Mouse (Mus musculus): ENCODE measurements at regions not wholly inside any gene's neighbourhood (a gene's known extent, or its start where the extent isn't known, plus 50 kb on each side); places are given as distances from the start of the nearest gene placed in this dataset.

- Histone ChIP-seq H3K36me3 (ENCODE audit: control insufficient read depth, insufficient read depth, low read length) (no peaks in the 10 kb centered on the region), H3K9ac (ENCODE audit: low read depth, low read length) (no peak overlapping the region), H3K27ac (no peak overlapping the region), H3K4me3 (no peak overlapping the region), H3K27me3 (ENCODE audit: control insufficient read depth, insufficient read depth, low read length) (no peaks in the 10 kb centered on the region), H3K79me2 (replicated peaks; ENCODE audit: control insufficient read depth, insufficient read depth, low read length) (no peaks in the 10 kb centered on the region), H3K4me1 (ENCODE audit: control insufficient read depth, insufficient read depth, low read length) (no peaks in the 10 kb centered on the region)
- no peak for DNase-seq
- intact Hi-C loops (cut with DNase I) = loop anchor here (5.0 kb wide), 1 partner anchor 37 kb away; no protein-coding TSS in a partner anchor
- TF ChIP-seq EP300 (IDR thresholded peaks at IDR 0.05; ENCODE audit: insufficient read depth, low read depth, low read length) = no peak
- TF ChIP-seq POLR2A (IDR thresholded peaks at IDR 0.05; ENCODE audit: insufficient read depth, low read depth, low read length) = no peak
- TF ChIP-seq CTCF (IDR thresholded peaks at IDR 0.05) = no peak
- WGBS = 44% methylated on average over 1 of the region's 1 CpGs
These were observed 83.4 kb upstream of the Tas2r134 start for GRCm38 (mm10) chr2:51543949-51544348.

- no peak for DNase-seq
- no peaks in the 10 kb centered on the region for H3K4me1 ChIP-seq (ENCODE audit: control insufficient read depth, insufficient read depth, low read length)
- intact Hi-C loops (cut with DNase I) = loop anchor here (5.0 kb wide), 1 partner anchor 35 kb away; no protein-coding TSS in a partner anchor
- 85% methylated on average over 4 of the region's 4 CpGs for WGBS
- H3K27me3 ChIP-seq (ENCODE audit: control insufficient read depth, insufficient read depth, low read length) = no peaks in the 10 kb centered on the region
- H3K9ac ChIP-seq (ENCODE audit: low read depth, low read length) = no peak overlapping the region
- no peaks in the 10 kb centered on the region for H3K79me2 ChIP-seq (replicated peaks; ENCODE audit: control insufficient read depth, insufficient read depth, low read length)
- no peaks in the 10 kb centered on the region for H3K36me3 ChIP-seq (ENCODE audit: control insufficient read depth, insufficient read depth, low read length)
- no peak overlapping the region for H3K4me3 ChIP-seq
- H3K27ac ChIP-seq = no peak overlapping the region
- TF ChIP-seq EP300 (IDR thresholded peaks at IDR 0.05; ENCODE audit: insufficient read depth, low read depth, low read length) (no peak), POLR2A (IDR thresholded peaks at IDR 0.05; ENCODE audit: insufficient read depth, low read depth, low read length) (no peak), CTCF (IDR thresholded peaks at IDR 0.05) (peak; percentile 39)
These were observed 85.0 kb upstream of the Tas2r134 start for GRCm38 (mm10) chr2:51542272-51542671.

GRCm38 (mm10) chr2:51532709-51533414, 94.4 kb upstream of the Tas2r134 start:
- no peaks in the 10 kb centered on the region for H3K27me3 ChIP-seq (ENCODE audit: control insufficient read depth, insufficient read depth, low read length)
- DNase-seq = no peak
- WGBS = 42% methylated on average over 11 of the region's 11 CpGs
- H3K4me1 ChIP-seq (ENCODE audit: control insufficient read depth, insufficient read depth, low read length) = no peaks in the 10 kb centered on the region
- TF ChIP-seq CTCF (IDR thresholded peaks at IDR 0.05) (no peak), EP300 (IDR thresholded peaks at IDR 0.05; ENCODE audit: insufficient read depth, low read depth, low read length) (no peak), POLR2A (IDR thresholded peaks at IDR 0.05; ENCODE audit: insufficient read depth, low read depth, low read length) (no peak)
- no peak overlapping the region for H3K27ac ChIP-seq
- intact Hi-C loops (cut with DNase I) = no loop called here
- H3K9ac ChIP-seq (ENCODE audit: low read depth, low read length) = no peak overlapping the region
- H3K36me3 ChIP-seq (ENCODE audit: control insufficient read depth, insufficient read depth, low read length) = no peaks in the 10 kb centered on the region
- H3K4me3 ChIP-seq = no peak overlapping the region
- H3K79me2 ChIP-seq (replicated peaks; ENCODE audit: control insufficient read depth, insufficient read depth, low read length) = no peaks in the 10 kb centered on the region

- intact Hi-C loops (cut with DNase I) = no loop called here
- H3K27me3 ChIP-seq (ENCODE audit: control insufficient read depth, insufficient read depth, low read length) = no peaks in the 10 kb centered on the region
- TF ChIP-seq CTCF (IDR thresholded peaks at IDR 0.05) = no peak
- TF ChIP-seq EP300 (IDR thresholded peaks at IDR 0.05; ENCODE audit: insufficient read depth, low read depth, low read length) = no peak
- TF ChIP-seq POLR2A (IDR thresholded peaks at IDR 0.05; ENCODE audit: insufficient read depth, low read depth, low read length) = no peak
- no peaks in the 10 kb centered on the region for H3K79me2 ChIP-seq (replicated peaks; ENCODE audit: control insufficient read depth, insufficient read depth, low read length)
- no peak overlapping the region for H3K4me3 ChIP-seq
- WGBS = 54% methylated on average over 10 of the region's 10 CpGs
- no peak overlapping the region for H3K27ac ChIP-seq
- DNase-seq = no peak
- no peaks in the 10 kb centered on the region for H3K36me3 ChIP-seq (ENCODE audit: control insufficient read depth, insufficient read depth, low read length)
- no peaks in the 10 kb centered on the region for H3K4me1 ChIP-seq (ENCODE audit: control insufficient read depth, insufficient read depth, low read length)
- H3K9ac ChIP-seq (ENCODE audit: low read depth, low read length) = no peak overlapping the region
These were observed 96.0 kb upstream of the Tas2r134 start for GRCm38 (mm10) chr2:51531106-51531839.

GRCm38 (mm10) chr2:51522766-51523165, 104.5 kb upstream of the Tas2r134 start:
- no peak for DNase-seq
- intact Hi-C loops (cut with DNase I) = no loop called here
- Histone ChIP-seq H3K36me3 (ENCODE audit: control insufficient read depth, insufficient read depth, low read length) (no peaks in the 10 kb centered on the region), H3K79me2 (replicated peaks; ENCODE audit: control insufficient read depth, insufficient read depth, low read length) (no peaks in the 10 kb centered on the region), H3K27ac (no peak overlapping the region), H3K27me3 (ENCODE audit: control insufficient read depth, insufficient read depth, low read length) (no peaks in the 10 kb centered on the region), H3K9ac (ENCODE audit: low read depth, low read length) (no peak overlapping the region), H3K4me1 (ENCODE audit: control insufficient read depth, insufficient read depth, low read length) (no peaks in the 10 kb centered on the region), H3K4me3 (no peak overlapping the region)
- WGBS = 78% methylated on average over 3 of the region's 3 CpGs
- TF ChIP-seq EP300 (IDR thresholded peaks at IDR 0.05; ENCODE audit: insufficient read depth, low read depth, low read length) = no peak
- TF ChIP-seq POLR2A (IDR thresholded peaks at IDR 0.05; ENCODE audit: insufficient read depth, low read depth, low read length) = no peak
- TF ChIP-seq CTCF (IDR thresholded peaks at IDR 0.05) = no peak

Data from heart, adult 2 months (tissue).